Mouse (Mus musculus) adipose tissue, adult 10 weeks (tissue): ENCODE measurements around the gene Shkbp1. TPM values are rescaled to one million over a fixed set of nuclear protein-coding genes. Genes with fewer than 3 reads are reported as not detected.

ENCODE experiments used
- polyA plus RNA-seq: library from polyadenylated mRNA; stranded (reverse); fragments of 350-450 nt; fragmentation: Illumina TruSeq; extraction: RNeasy Lipid Tissue Mini Kit (QIAGEN cat#74804); gene quantifications from one replicate; pipeline ENCODE4 v1.2.3, GENCODE M21; 2014; ENCODE audit warnings: low read depth, low replicate concordance

Shkbp1 gene
- polyA plus RNA-seq, result 27.0 TPM

DNA sequence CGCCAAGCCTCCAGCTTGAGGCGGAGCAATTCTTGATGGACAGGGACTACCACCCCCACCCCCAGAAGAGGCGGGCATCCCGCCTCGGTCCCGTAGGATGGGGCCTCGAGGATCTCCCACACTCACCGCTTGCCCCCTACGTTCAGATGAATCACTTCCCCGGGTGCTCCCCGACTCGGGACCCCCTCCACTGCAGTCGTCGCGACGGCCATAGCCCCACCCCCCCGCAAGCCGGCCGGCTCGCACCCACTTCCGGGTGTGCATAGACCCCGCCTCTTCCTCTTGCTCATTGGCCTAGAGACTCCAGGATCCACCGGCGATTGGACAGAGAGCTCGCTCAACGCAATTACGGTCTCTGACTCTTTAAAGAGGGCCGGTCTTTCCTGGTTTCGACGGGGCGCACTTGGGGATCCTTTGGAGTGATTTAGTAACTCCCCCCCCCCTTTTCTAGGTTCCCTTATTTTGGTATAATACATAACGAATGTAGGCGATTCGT is at the start of gene Shkbp1:
TSS of gene Shkbp1 (minus strand) at position 275 of the 496 bp plus-strand sequence.

GRCm38 (mm10) chr7:27356861-27357594 is 1.2 kb upstream of the Shkbp1 start, which contains the start of gene Gm20479:
Gm20479 (minus strand) TSS chr7:27357419.

GRCm38 (mm10) chr7:27337175-27337853 is 18.5 kb downstream of the Shkbp1 start, which contains the start of gene Ltbp4:
Ltbp4 (minus strand) TSS chr7:27337692.

Other genes with a start within 250 kb of the Shkbp1 start
- gene Cyp2f2, start 236.1 kb downstream of the Shkbp1 start, polyA plus RNA-seq, result 21.9 TPM
- gene Cyp2t4, start 202.3 kb downstream of the Shkbp1 start, polyA plus RNA-seq, result not detected
- gene Egln2, start 189.2 kb downstream of the Shkbp1 start, polyA plus RNA-seq, result 79.3 TPM
- 68.0 TPM for gene Rab4b, start 177.1 kb downstream of the Shkbp1 start, polyA plus RNA-seq
- not detected for gene Gm21983, start 174.9 kb downstream of the Shkbp1 start, polyA plus RNA-seq
- gene Mia, start 174.9 kb downstream of the Shkbp1 start, polyA plus RNA-seq, result 42.6 TPM
- gene BC024978, start 160.2 kb downstream of the Shkbp1 start, polyA plus RNA-seq, result 12.7 TPM
- gene Snrpa, start 159.7 kb downstream of the Shkbp1 start, polyA plus RNA-seq, result 62.5 TPM
- 9.1 TPM for gene Itpkc, start 127.4 kb downstream of the Shkbp1 start, polyA plus RNA-seq
- gene Coq8b, start 123.0 kb downstream of the Shkbp1 start, polyA plus RNA-seq, result 26.0 TPM
- 11.0 TPM for gene Numbl, start 97.6 kb downstream of the Shkbp1 start, polyA plus RNA-seq
- 175 TPM for gene Ltbp4, start 18.3 kb downstream of the Shkbp1 start, polyA plus RNA-seq
- gene Gm20479, start 1.4 kb upstream of the Shkbp1 start, polyA plus RNA-seq, result 1.2 TPM
- 0.56 TPM for gene Sptbn4, start 91.7 kb upstream of the Shkbp1 start, polyA plus RNA-seq
- gene Blvrb, start 92.0 kb upstream of the Shkbp1 start, polyA plus RNA-seq, result 56.7 TPM
- 7.5 TPM for gene Sertad3, start 117.7 kb upstream of the Shkbp1 start, polyA plus RNA-seq
- gene Sertad1, start 130.9 kb upstream of the Shkbp1 start, polyA plus RNA-seq, result 16.7 TPM
- gene Prx, start 143.3 kb upstream of the Shkbp1 start, polyA plus RNA-seq, result 2.0 TPM
- gene Hipk4, start 167.2 kb upstream of the Shkbp1 start, polyA plus RNA-seq, result 1.7 TPM
- gene Pld3, start 197.2 kb upstream of the Shkbp1 start, polyA plus RNA-seq, result 98.1 TPM
- gene 2310022A10Rik, start 197.2 kb upstream of the Shkbp1 start, polyA plus RNA-seq, result 13.5 TPM
- 123 TPM for gene Akt2, start 235.5 kb upstream of the Shkbp1 start, polyA plus RNA-seq